Mouse (Mus musculus): ENCODE measurements around the gene Dnpep. TPM values are rescaled to one million over a fixed set of nuclear protein-coding genes. Genes with fewer than 3 reads are reported as not detected.

The Dnpep gene
- polyA plus RNA-seq, 1 experiment from 2014 or later: 144 TPM

GRCm38 (mm10) chr1:75345036-75345935 lies 27.5 kb upstream of the Dnpep start:
- peaks cover 67% of the 10 kb centered on the region for H3K4me1 ChIP-seq
- 22% methylated on average over 20 of the region's 20 CpGs for WGBS
- H3K27ac ChIP-seq: peak overlapping the region; percentile 90
- no peaks in the 10 kb centered on the region for H3K9me3 ChIP-seq
- no peaks in the 10 kb centered on the region for H3K36me3 ChIP-seq
- DNase-seq (ENCODE audit: low spot score): no peak
- H3K27me3 ChIP-seq (ENCODE audit: insufficient read depth, poor library complexity, severe bottlenecking): no peaks in the 10 kb centered on the region
- peak overlapping the region; percentile 40 for H3K4me3 ChIP-seq

GRCm38 (mm10) chr1:75344291-75345035 lies 26.7 kb upstream of the Dnpep start:
- no peaks in the 10 kb centered on the region for H3K27me3 ChIP-seq (ENCODE audit: insufficient read depth, poor library complexity, severe bottlenecking)
- peak overlapping the region; percentile 90 for H3K27ac ChIP-seq
- peak overlapping the region; percentile 40 for H3K4me3 ChIP-seq
- H3K36me3 ChIP-seq: no peaks in the 10 kb centered on the region
- no peaks in the 10 kb centered on the region for H3K9me3 ChIP-seq
- DNase-seq (ENCODE audit: low spot score): peak; percentile 80
- H3K4me1 ChIP-seq: peaks cover 68% of the 10 kb centered on the region
- 2% methylated on average over 15 of the region's 15 CpGs for WGBS

- Histone ChIP-seq H3K27ac (no peak overlapping the region), H3K4me1 (peaks cover 67% of the 10 kb centered on the region), H3K9me3 (no peaks in the 10 kb centered on the region), H3K36me3 (no peaks in the 10 kb centered on the region), H3K27me3 (ENCODE audit: insufficient read depth, poor library complexity, severe bottlenecking) (no peaks in the 10 kb centered on the region), H3K4me3 (no peak overlapping the region)
- no peak for DNase-seq (ENCODE audit: low spot score)
- under 1% methylated on average over 8 of the region's 8 CpGs for WGBS
Observed at GRCm38 (mm10) chr1:75342874-75343416, 25.2 kb upstream of the Dnpep start.

- Histone ChIP-seq H3K36me3 (no peaks in the 10 kb centered on the region), H3K4me3 (no peak overlapping the region), H3K9me3 (no peaks in the 10 kb centered on the region), H3K4me1 (peaks cover 50% of the 10 kb centered on the region), H3K27ac (no peak overlapping the region), H3K27me3 (ENCODE audit: insufficient read depth, poor library complexity, severe bottlenecking) (no peaks in the 10 kb centered on the region)
- WGBS: 69% methylated on average over 2 of the region's 2 CpGs
- no peak for DNase-seq (ENCODE audit: low spot score)
Observed at GRCm38 (mm10) chr1:75340519-75340918, 22.7 kb upstream of the Dnpep start.

- peak overlapping the region; percentile 31; the same call in 1 of the 2 replicates for H3K27ac ChIP-seq
- no peaks in the 10 kb centered on the region for H3K9me3 ChIP-seq
- no peak overlapping the region for H3K4me3 ChIP-seq
- H3K27me3 ChIP-seq (ENCODE audit: insufficient read depth, poor library complexity, severe bottlenecking): no peaks in the 10 kb centered on the region
- H3K4me1 ChIP-seq: peaks cover 39% of the 10 kb centered on the region
- no peak for DNase-seq (ENCODE audit: low spot score)
- H3K36me3 ChIP-seq: no peaks in the 10 kb centered on the region
- WGBS: 53% methylated on average over 9 of the region's 9 CpGs
Observed at GRCm38 (mm10) chr1:75339337-75339736, 21.5 kb upstream of the Dnpep start.

- Histone ChIP-seq H3K9me3 (no peaks in the 10 kb centered on the region), H3K27me3 (ENCODE audit: insufficient read depth, poor library complexity, severe bottlenecking) (no peaks in the 10 kb centered on the region), H3K36me3 (no peaks in the 10 kb centered on the region), H3K27ac (peak overlapping the region; percentile 36; the same call in 1 of the 2 replicates), H3K4me3 (no peak overlapping the region), H3K4me1 (peaks cover 27% of the 10 kb centered on the region)
- 42% methylated on average over 11 of the region's 11 CpGs for WGBS
- no peak for DNase-seq (ENCODE audit: low spot score)
Observed at GRCm38 (mm10) chr1:75338091-75338694, 20.4 kb upstream of the Dnpep start.

- Histone ChIP-seq H3K27ac (no peak overlapping the region), H3K4me1 (peaks cover 27% of the 10 kb centered on the region), H3K27me3 (ENCODE audit: insufficient read depth, poor library complexity, severe bottlenecking) (no peaks in the 10 kb centered on the region)
Observed at GRCm38 (mm10) chr1:75337097-75337496, 19.3 kb upstream of the Dnpep start.

GRCm38 (mm10) chr1:75336461-75336860 lies 18.7 kb upstream of the Dnpep start:
- no peaks in the 10 kb centered on the region for H3K36me3 ChIP-seq
- WGBS: 54% methylated on average over 3 of the region's 3 CpGs

More at GRCm38 (mm10) chr1:75337097-75337496, 19.3 kb upstream of the Dnpep start:
- H3K36me3 ChIP-seq: no peaks in the 10 kb centered on the region
- 65% methylated on average over 9 of the region's 9 CpGs for WGBS
- H3K4me3 ChIP-seq: no peak overlapping the region
- no peaks in the 10 kb centered on the region for H3K9me3 ChIP-seq
- no peak for DNase-seq (ENCODE audit: low spot score)

GRCm38 (mm10) chr1:75331271-75331670 lies 13.5 kb upstream of the Dnpep start:
- Histone ChIP-seq H3K4me1 (peaks cover 4% of the 10 kb centered on the region), H3K27ac (no peak overlapping the region), H3K27me3 (ENCODE audit: insufficient read depth, poor library complexity, severe bottlenecking) (no peaks in the 10 kb centered on the region), H3K4me3 (no peak overlapping the region), H3K36me3 (0 out of 2 replicates have a peak, but pooled peaks cover 2% of the 10 kb centered on the region), H3K9me3 (no peaks in the 10 kb centered on the region)
- DNase-seq (ENCODE audit: low spot score): no peak
- WGBS: 78% methylated on average over 1 of the region's 1 CpGs

More at GRCm38 (mm10) chr1:75336461-75336860, 18.7 kb upstream of the Dnpep start:
- Histone ChIP-seq H3K4me1 (peaks cover 27% of the 10 kb centered on the region), H3K4me3 (no peak overlapping the region), H3K27me3 (ENCODE audit: insufficient read depth, poor library complexity, severe bottlenecking) (no peaks in the 10 kb centered on the region), H3K27ac (no peak overlapping the region), H3K9me3 (no peaks in the 10 kb centered on the region)
- no peak for DNase-seq (ENCODE audit: low spot score)

GRCm38 (mm10) chr1:75327461-75327860 lies 9.7 kb upstream of the Dnpep start:
- H3K36me3 ChIP-seq: 0 out of 2 replicates have a peak, but pooled peaks cover 2% of the 10 kb centered on the region
- no peaks in the 10 kb centered on the region for H3K27me3 ChIP-seq (ENCODE audit: insufficient read depth, poor library complexity, severe bottlenecking)
- no peak for DNase-seq (ENCODE audit: low spot score)
- no peak overlapping the region for H3K4me3 ChIP-seq
- no peaks in the 10 kb centered on the region for H3K9me3 ChIP-seq
- no peak overlapping the region for H3K27ac ChIP-seq
- peaks cover 3% of the 10 kb centered on the region; the same call in 1 of the 2 replicates for H3K4me1 ChIP-seq

GRCm38 (mm10) chr1:75319166-75319565 lies 1.4 kb upstream of the Dnpep start:
- WGBS: 87% methylated on average over 10 of the region's 10 CpGs
- Histone ChIP-seq H3K27ac (no peak overlapping the region), H3K4me3 (no peak overlapping the region), H3K4me1 (peaks cover 23% of the 10 kb centered on the region), H3K36me3 (peaks cover 19% of the 10 kb centered on the region), H3K27me3 (ENCODE audit: insufficient read depth, poor library complexity, severe bottlenecking) (no peaks in the 10 kb centered on the region), H3K9me3 (no peaks in the 10 kb centered on the region)
- no peak for DNase-seq (ENCODE audit: low spot score)

GRCm38 (mm10) chr1:75318736-75319135 lies 946 bp upstream of the Dnpep start:
- H3K27ac ChIP-seq: no peak overlapping the region
- H3K9me3 ChIP-seq: no peaks in the 10 kb centered on the region
- H3K27me3 ChIP-seq (ENCODE audit: insufficient read depth, poor library complexity, severe bottlenecking): no peaks in the 10 kb centered on the region
- no peak for DNase-seq (ENCODE audit: low spot score)
- no peak overlapping the region for H3K4me3 ChIP-seq
- H3K4me1 ChIP-seq: peaks cover 24% of the 10 kb centered on the region
- 87% methylated on average over 4 of the region's 4 CpGs for WGBS
- peaks cover 23% of the 10 kb centered on the region for H3K36me3 ChIP-seq

All from heart, embryonic 10.5 days (tissue).